ENCODE assay signal across 34 mouse cellular contexts in genomic region chr15:4079425-4080189, GRCm38 (mm10). TPM values are rescaled to one million over a fixed set of nuclear protein-coding genes. Genes with fewer than 3 reads are reported as not detected.
A peak's percentile ranks its signal among the peaks of the same experiment; 100 is the strongest.
DNase-seq lines count a peak whose midpoint lies in the region; ATAC-seq and TF ChIP-seq lines count a peak whose summit lies in the region.
"Had no signal": no experiment of that assay in that cellular context is flagged by ENCODE, and none has a peak within 500 bp of the region (broad histone marks: within the 10 kb centered on the region; RNA-seq: fewer than 3 reads in every experiment).

No protein-coding gene starts in this region.

- no peak overlapping the region for H3K27ac ChIP-seq in kidney, embryonic 15.5 days
- no peak overlapping the region for H3K27ac ChIP-seq in MEL (ENCODE audit: control insufficient read depth, low read depth, low read length)
- no peak overlapping the region for H3K27ac ChIP-seq in intestine, embryonic 14.5 days (ENCODE audit: low read depth)
- 0 out of 2 replicates have a peak overlapping the region, but pooled peaks have one; percentile 8 for H3K27ac ChIP-seq in olfactory bulb, adult 2 months (ENCODE audit: insufficient read depth, low read depth, low read length)
- H3K27ac ChIP-seq: embryonic facial prominence, embryonic 13.5 days; forebrain, embryonic 10.5 days; hindbrain, embryonic 13.5 days; liver, embryonic 12.5 days; midbrain, embryonic 12.5 days; neural tube, embryonic 12.5 days had no signal

- H3K27me3 ChIP-seq in kidney, embryonic 15.5 days = no peaks in the 10 kb centered on the region
- H3K27me3 ChIP-seq in MEL (ENCODE audit: control insufficient read depth in 1 of 2, insufficient read depth in 2 of 2, low read length in 2 of 2) = no peaks in the 10 kb centered on the region
- no peaks in the 10 kb centered on the region for H3K27me3 ChIP-seq in intestine, embryonic 14.5 days (replicated peaks; ENCODE audit: control insufficient read depth, insufficient read depth, low read length)
- H3K27me3 ChIP-seq: embryonic facial prominence, embryonic 13.5 days; heart, embryonic 12.5 days; hindbrain, embryonic 13.5 days; liver, embryonic 12.5 days; megakaryocyte, embryonic 14.5 days; midbrain, embryonic 12.5 days; neural tube, embryonic 12.5 days; Patski had no signal

- H3K4me3 ChIP-seq in kidney, embryonic 15.5 days (replicated peaks) = no peak overlapping the region
- no peak overlapping the region for H3K4me3 ChIP-seq in MEL (ENCODE audit: control insufficient read depth in 1 of 2, insufficient read depth in 1 of 2, low read depth in 2 of 2, low read length in 2 of 2)
- no peak overlapping the region for H3K4me3 ChIP-seq in intestine, embryonic 14.5 days (ENCODE audit: low read depth, low read length)
- no peak overlapping the region for H3K4me3 ChIP-seq in olfactory bulb, adult 2 months (ENCODE audit: insufficient read depth, low read depth, low read length)
- H3K4me3 ChIP-seq: embryonic facial prominence, embryonic 13.5 days; forebrain, embryonic 10.5 days; heart, embryonic 12.5 days; hindbrain, embryonic 13.5 days; liver, embryonic 12.5 days; megakaryocyte, embryonic 14.5 days; midbrain, embryonic 12.5 days; myocyte; neural tube, embryonic 12.5 days had no signal

- no peak for DNase-seq in kidney, postnatal 10 days
- DNase-seq in MEL (ENCODE audit: low read depth, low spot score) = no peak
- DNase-seq in intestine, embryonic 14.5 days (ENCODE audit: low spot score) = no peak
- DNase-seq in urinary bladder, postnatal 4 days (ENCODE audit: low spot score in 2 of 2) = no peak
- DNase-seq in spleen, postnatal 4 days (ENCODE audit: low spot score in 2 of 2) = no peak
- DNase-seq: B cell, adult 2 months; cerebellum, adult 2 months; cerebellum, postnatal 14 days; forebrain, postnatal 0 days; gastrocnemius, postnatal 14 days; heart, postnatal 4 days; kidney, adult 2 months; kidney, postnatal 4 days; layer of hippocampus, postnatal 36 days; left cerebral cortex, postnatal 4 days; liver, postnatal 0 days; lung, postnatal 4 days; right cerebral cortex, postnatal 4 days; thymus, adult 18-20 months; thymus, postnatal 36 days had no signal

- 71% methylated on average over 13 of the region's 13 CpGs for WGBS in kidney, embryonic 15.5 days
- WGBS in intestine, embryonic 14.5 days = 80% methylated on average over 13 of the region's 13 CpGs
- 65% methylated on average over 13 of the region's 13 CpGs for WGBS in olfactory bulb, adult 2 months

- TF ChIP-seq RAD21 in MEL (IDR thresholded peaks at IDR 0.05; ENCODE audit: low read depth, low read length) = no peak

- TF ChIP-seq POLR2A in MEL (IDR thresholded peaks at IDR 0.05; ENCODE audit: control insufficient read depth in 1 of 2, insufficient read depth in 1 of 2, low read depth in 1 of 2, low read length in 2 of 2, poor library complexity in 1 of 2) = no peak
- no peak for TF ChIP-seq POLR2A in olfactory bulb, adult 2 months (IDR thresholded peaks at IDR 0.05; ENCODE audit: insufficient read depth, low read depth, low read length)

- no peak for TF ChIP-seq EP300 in MEL (IDR thresholded peaks at IDR 0.05; ENCODE audit: low read depth in 1 of 2, low read length in 2 of 2)

- no peaks in the 10 kb centered on the region for H3K79me2 ChIP-seq in MEL (ENCODE audit: control insufficient read depth, insufficient read depth, low read length, poor library complexity)

- peaks cover 28% of the 10 kb centered on the region for H3K36me3 ChIP-seq in kidney, embryonic 15.5 days
- H3K36me3 ChIP-seq in MEL (ENCODE audit: control insufficient read depth in 1 of 2, insufficient read depth in 2 of 2, low read length in 2 of 2) = no peaks in the 10 kb centered on the region; a peak in 1 of 4 replicates
- peaks cover 5% of the 10 kb centered on the region; the same call in 1 of the 2 replicates for H3K36me3 ChIP-seq in intestine, embryonic 14.5 days (ENCODE audit: control insufficient read depth, insufficient read depth, low read length)
- H3K36me3 ChIP-seq: G1E; liver, embryonic 12.5 days; neural tube, embryonic 12.5 days had no signal

- no peaks in the 10 kb centered on the region; the same call in 1 of the 2 replicates for H3K4me1 ChIP-seq in kidney, embryonic 15.5 days
- H3K4me1 ChIP-seq in MEL (ENCODE audit: control insufficient read depth in 1 of 2, insufficient read depth in 2 of 2, low read length in 2 of 2) = no peaks in the 10 kb centered on the region
- no peaks in the 10 kb centered on the region for H3K4me1 ChIP-seq in intestine, embryonic 14.5 days (replicated peaks; ENCODE audit: control insufficient read depth, insufficient read depth, low read length)
- no peaks in the 10 kb centered on the region for H3K4me1 ChIP-seq in olfactory bulb, adult 2 months (ENCODE audit: control insufficient read depth, insufficient read depth, low read length)
- H3K4me1 ChIP-seq: embryonic facial prominence, embryonic 13.5 days; forebrain, embryonic 10.5 days; hindbrain, embryonic 13.5 days; liver, embryonic 12.5 days; midbrain, embryonic 12.5 days; neural tube, embryonic 12.5 days had no signal

- no peaks in the 10 kb centered on the region for H3K9me3 ChIP-seq in kidney, embryonic 15.5 days (replicated peaks)
- no peaks in the 10 kb centered on the region for H3K9me3 ChIP-seq in MEL (replicated peaks; ENCODE audit: insufficient read depth, low read length)
- peaks cover 9% of the 10 kb centered on the region; the same call in 1 of the 2 replicates for H3K9me3 ChIP-seq in intestine, embryonic 14.5 days (ENCODE audit: control insufficient read depth, low read length)
- H3K9me3 ChIP-seq: forebrain, embryonic 10.5 days; G1E; hindbrain, embryonic 13.5 days; liver, embryonic 12.5 days; megakaryocyte, embryonic 14.5 days; midbrain, embryonic 12.5 days; neural tube, embryonic 12.5 days had no signal

- no peak overlapping the region for H3K4me2 ChIP-seq in kidney, embryonic 15.5 days
- no peak overlapping the region for H3K4me2 ChIP-seq in intestine, embryonic 14.5 days (ENCODE audit: low read length)
- H3K4me2 ChIP-seq: embryonic facial prominence, embryonic 13.5 days; heart, embryonic 12.5 days; hindbrain, embryonic 13.5 days; liver, embryonic 12.5 days; midbrain, embryonic 12.5 days; neural tube, embryonic 12.5 days had no signal

- 0 out of 2 replicates have a peak, but pooled peaks have one; percentile 43 for ATAC-seq in kidney, embryonic 15.5 days (replicated peaks; ENCODE audit: low FRiP score)
- ATAC-seq in intestine, embryonic 14.5 days (replicated peaks; ENCODE audit: low FRiP score, low TSS enrichment, low read depth) = peak; percentile 84
- ATAC-seq: forebrain, postnatal 0 days; liver, embryonic 12.5 days; liver, postnatal 0 days; lung, postnatal 0 days; Patski had no signal

- no peak overlapping the region for H3K9ac ChIP-seq in kidney, embryonic 15.5 days
- no peak overlapping the region for H3K9ac ChIP-seq in MEL (ENCODE audit: control insufficient read depth, low read depth, low read length, poor library complexity, severe bottlenecking)
- H3K9ac ChIP-seq in intestine, embryonic 14.5 days (ENCODE audit: low read length) = no peak overlapping the region
- H3K9ac ChIP-seq: embryonic facial prominence, embryonic 13.5 days; forebrain, postnatal 0 days; heart, embryonic 12.5 days; hindbrain, embryonic 13.5 days; liver, embryonic 12.5 days; liver, postnatal 0 days; midbrain, embryonic 12.5 days; neural tube, embryonic 12.5 days had no signal

- no peak for TF ChIP-seq CTCF in MEL (IDR thresholded peaks at IDR 0.05 in 2 of 3, conservative IDR thresholded peaks at IDR 0.05 in 1 of 3; ENCODE audit: control insufficient read depth in 1 of 3, insufficient read depth in 1 of 3, low read depth in 2 of 3, low read length in 3 of 3, poor library complexity in 1 of 3, severe bottlenecking in 1 of 3)
- no peak for TF ChIP-seq CTCF in olfactory bulb, adult 2 months (IDR thresholded peaks at IDR 0.05; ENCODE audit: insufficient read depth, low read depth, low read length)

TF ChIP-seq in MEL, 35 proteins besides CTCF, POLR2A, EP300 and RAD21:
- TF ChIP-seq KAT2A (conservative IDR thresholded peaks at IDR 0.05; ENCODE audit: low read depth, low read length) (no peak), ZKSCAN1 (IDR thresholded peaks at IDR 0.05; ENCODE audit: low read depth, low read length) (peak; percentile 48; the same call in 1 of the 2 replicates), POLR2AphosphoS2 (IDR thresholded peaks at IDR 0.05; ENCODE audit: low read length) (no peak)

RNA-seq across cellular contexts. Expression of gene Oxct1, which starts 53.4 kb away (rescaled TPM):
- polyA plus RNA-seq in kidney, embryonic 15.5 days (2015; fragmentation: Nextera tagmentation; extraction: Ambion mirVana) = 296 and 323 TPM in 2 replicates
- 112 and 140 TPM in 2 replicates for total RNA-seq in MEL (2012; rRNA removed)
- polyA plus RNA-seq in MEL (2012; ENCODE audit: insufficient read depth in 1 of 2, insufficient read length in 2 of 2, low read depth in 1 of 2, low replicate concordance in 2 of 2, missing spikeins in 1 of 2) = 100 to 1,000 TPM in 1 of 2 experiments, not detected in 1; 168 TPM
- 199 and 206 TPM in 2 replicates for polyA plus RNA-seq in intestine, embryonic 14.5 days (2014; fragmentation: Nextera tagmentation; extraction: Ambion mirVana)
- polyA plus RNA-seq in olfactory bulb, adult 2 months (2012; ENCODE audit: insufficient read depth, insufficient read length, low replicate concordance, missing spikeins) = 209 TPM in 1 of 2 replicates, not detected in the other
